ENCODE assay signal across 9 mouse cellular contexts in the genomic region with DNA sequence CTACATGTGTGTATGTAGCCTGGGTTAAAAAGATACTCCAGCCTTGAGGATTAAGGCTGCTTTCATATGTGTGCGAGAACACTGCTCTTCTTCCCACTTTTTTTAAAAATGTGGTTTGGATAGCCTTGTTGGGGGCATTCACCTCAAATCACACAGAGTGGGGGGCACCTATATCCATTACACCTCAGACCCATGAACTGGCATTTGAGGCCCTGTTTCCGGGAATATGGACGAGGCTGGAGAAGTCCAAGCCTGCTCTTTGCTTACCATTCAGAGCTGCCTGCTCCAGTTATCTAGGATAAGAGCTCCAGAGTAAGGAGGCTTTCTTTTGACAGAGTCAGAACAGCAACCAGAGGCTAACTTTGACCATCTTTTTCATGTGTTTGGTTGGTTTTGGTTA.
DNase-seq lines count a peak whose midpoint lies in the region; ATAC-seq lines count a peak whose summit lies in the region.
"Had no signal": no experiment of that assay in that cellular context is flagged by ENCODE, and none has a peak within 500 bp of the region (broad histone marks: within the 10 kb centered on the region; RNA-seq: fewer than 3 reads in every experiment).

No protein-coding gene starts in this region.

- no peak for ATAC-seq in embryonic facial prominence, embryonic 12.5 days (ENCODE audit: insufficient number of reproducible peaks, insufficient read depth, low FRiP score, low TSS enrichment)
- no peak for ATAC-seq in liver, embryonic 16.5 days (ENCODE audit: low read depth)
- ATAC-seq in liver, embryonic 12.5 days: no peak
- ATAC-seq in hindbrain, embryonic 13.5 days (ENCODE audit: low FRiP score): no peak
- no peak for ATAC-seq in neural tube, embryonic 12.5 days (ENCODE audit: low FRiP score, low read depth)

- H3K4me2 ChIP-seq in embryonic facial prominence, embryonic 12.5 days (replicated peaks): peak overlapping the region; percentile 83
- no peak overlapping the region for H3K4me2 ChIP-seq in liver, embryonic 16.5 days (ENCODE audit: low read depth, low read length)
- no peak overlapping the region for H3K4me2 ChIP-seq in liver, embryonic 12.5 days
- peak overlapping the region; percentile 69 for H3K4me2 ChIP-seq in hindbrain, embryonic 13.5 days
- H3K4me2 ChIP-seq in neural tube, embryonic 12.5 days (replicated peaks): peak overlapping the region; percentile 81

- H3K27ac ChIP-seq in embryonic facial prominence, embryonic 12.5 days: no peak overlapping the region
- no peak overlapping the region for H3K27ac ChIP-seq in embryonic facial prominence, embryonic 10.5 days (replicated peaks)
- no peak overlapping the region for H3K27ac ChIP-seq in liver, embryonic 16.5 days (ENCODE audit: low read length)
- no peak overlapping the region for H3K27ac ChIP-seq in liver, embryonic 12.5 days
- H3K27ac ChIP-seq in hindbrain, embryonic 13.5 days: peak overlapping the region; percentile 99
- H3K27ac ChIP-seq in neural tube, embryonic 12.5 days: no peak overlapping the region

- H3K9ac ChIP-seq in embryonic facial prominence, embryonic 12.5 days: no peak overlapping the region
- H3K9ac ChIP-seq in liver, embryonic 16.5 days (ENCODE audit: low read depth, low read length): no peak overlapping the region
- H3K9ac ChIP-seq in liver, embryonic 12.5 days: no peak overlapping the region
- H3K9ac ChIP-seq in hindbrain, embryonic 13.5 days: peak overlapping the region; percentile 99
- peak overlapping the region; percentile 97 for H3K9ac ChIP-seq in neural tube, embryonic 12.5 days

- 62% methylated on average over 3 of the region's 3 CpGs for WGBS in embryonic facial prominence, embryonic 12.5 days
- 71% methylated on average over 3 of the region's 3 CpGs for WGBS in embryonic facial prominence, embryonic 10.5 days
- 44% methylated on average over 3 of the region's 3 CpGs for WGBS in liver, embryonic 16.5 days (ENCODE audit: insufficient replicate concordance)
- 60% methylated on average over 3 of the region's 3 CpGs for WGBS in liver, embryonic 12.5 days (ENCODE audit: insufficient replicate concordance)
- WGBS in hindbrain, embryonic 13.5 days: 48% methylated on average over 3 of the region's 3 CpGs
- WGBS in neural tube, embryonic 12.5 days: 70% methylated on average over 3 of the region's 3 CpGs

- no peak for DNase-seq in embryonic facial prominence, embryonic 10.5 days (ENCODE audit: low spot score)
- DNase-seq in left cerebral cortex, adult 8-10 months (ENCODE audit: low spot score in 2 of 2): no peak
- DNase-seq in urinary bladder, postnatal 10 days (ENCODE audit: low spot score): no peak

- H3K27me3 ChIP-seq in embryonic facial prominence, embryonic 12.5 days: peaks cover 84% of the 10 kb centered on the region
- H3K27me3 ChIP-seq in embryonic facial prominence, embryonic 10.5 days (replicated peaks; ENCODE audit: low read depth, poor library complexity, severe bottlenecking): peaks cover 99% of the 10 kb centered on the region
- H3K27me3 ChIP-seq in liver, embryonic 16.5 days (ENCODE audit: control insufficient read depth, insufficient read depth, low read depth, low read length): peaks cover 54% of the 10 kb centered on the region
- peaks cover 88% of the 10 kb centered on the region for H3K27me3 ChIP-seq in liver, embryonic 12.5 days (replicated peaks)
- peaks cover 58% of the 10 kb centered on the region for H3K27me3 ChIP-seq in hindbrain, embryonic 13.5 days
- peaks cover 35% of the 10 kb centered on the region for H3K27me3 ChIP-seq in neural tube, embryonic 12.5 days (replicated peaks)

- no peaks in the 10 kb centered on the region for H3K9me3 ChIP-seq in embryonic facial prominence, embryonic 12.5 days
- no peaks in the 10 kb centered on the region for H3K9me3 ChIP-seq in embryonic facial prominence, embryonic 10.5 days
- H3K9me3 ChIP-seq in liver, embryonic 16.5 days (replicated peaks; ENCODE audit: control insufficient read depth, low read length): no peaks in the 10 kb centered on the region
- no peaks in the 10 kb centered on the region for H3K9me3 ChIP-seq in liver, embryonic 12.5 days (replicated peaks)
- no peaks in the 10 kb centered on the region for H3K9me3 ChIP-seq in hindbrain, embryonic 13.5 days
- no peaks in the 10 kb centered on the region for H3K9me3 ChIP-seq in neural tube, embryonic 12.5 days

- H3K4me1 ChIP-seq in embryonic facial prominence, embryonic 12.5 days: peaks cover 17% of the 10 kb centered on the region; the same call in 1 of the 2 replicates
- peaks cover 22% of the 10 kb centered on the region for H3K4me1 ChIP-seq in embryonic facial prominence, embryonic 10.5 days
- H3K4me1 ChIP-seq in liver, embryonic 16.5 days (ENCODE audit: control insufficient read depth, low read depth, low read length): no peaks in the 10 kb centered on the region
- H3K4me1 ChIP-seq in liver, embryonic 12.5 days: no peaks in the 10 kb centered on the region
- peaks cover 63% of the 10 kb centered on the region for H3K4me1 ChIP-seq in hindbrain, embryonic 13.5 days (replicated peaks)
- H3K4me1 ChIP-seq in neural tube, embryonic 12.5 days: peaks cover 59% of the 10 kb centered on the region

- peak overlapping the region; percentile 70 for H3K4me3 ChIP-seq in embryonic facial prominence, embryonic 12.5 days
- no peak overlapping the region for H3K4me3 ChIP-seq in embryonic facial prominence, embryonic 10.5 days
- H3K4me3 ChIP-seq in liver, embryonic 16.5 days (ENCODE audit: low read depth, low read length): peak overlapping the region; percentile 8; the same call in 1 of the 2 replicates
- no peak overlapping the region for H3K4me3 ChIP-seq in liver, embryonic 12.5 days
- H3K4me3 ChIP-seq in hindbrain, embryonic 13.5 days: peak overlapping the region; percentile 88
- peak overlapping the region; percentile 77 for H3K4me3 ChIP-seq in neural tube, embryonic 12.5 days
- H3K4me3 ChIP-seq: erythroblast, embryonic 14.5 days had no signal

- H3K36me3 ChIP-seq in embryonic facial prominence, embryonic 12.5 days: no peaks in the 10 kb centered on the region
- no peaks in the 10 kb centered on the region for H3K36me3 ChIP-seq in embryonic facial prominence, embryonic 10.5 days (replicated peaks)
- H3K36me3 ChIP-seq in liver, embryonic 16.5 days (ENCODE audit: control insufficient read depth, insufficient read depth): no peaks in the 10 kb centered on the region
- H3K36me3 ChIP-seq in liver, embryonic 12.5 days: no peaks in the 10 kb centered on the region
- 0 out of 2 replicates have a peak, but pooled peaks cover 4% of the 10 kb centered on the region for H3K36me3 ChIP-seq in hindbrain, embryonic 13.5 days
- peaks cover 16% of the 10 kb centered on the region for H3K36me3 ChIP-seq in neural tube, embryonic 12.5 days

Comparison
In these comparisons a context has a peak if more than half of its experiments do, and no peak if none do; other contexts are left out.
1. H3K4me3 ChIP-seq: peak in embryonic facial prominence, embryonic 12.5 days (single experiment), liver, embryonic 16.5 days (single experiment), hindbrain, embryonic 13.5 days (single experiment) and neural tube, embryonic 12.5 days (single experiment); none in embryonic facial prominence, embryonic 10.5 days (single experiment) and liver, embryonic 12.5 days (single experiment).
2. H3K4me2 ChIP-seq: peak in embryonic facial prominence, embryonic 12.5 days (single experiment), hindbrain, embryonic 13.5 days (single experiment) and neural tube, embryonic 12.5 days (single experiment); none in liver, embryonic 16.5 days (single experiment) and liver, embryonic 12.5 days (single experiment).
3. H3K9ac ChIP-seq: peak in hindbrain, embryonic 13.5 days (single experiment) and neural tube, embryonic 12.5 days (single experiment); none in embryonic facial prominence, embryonic 12.5 days (single experiment), liver, embryonic 16.5 days (single experiment) and liver, embryonic 12.5 days (single experiment).